15 mouse cellular contexts compared by ENCODE assay signal in the genomic region with DNA sequence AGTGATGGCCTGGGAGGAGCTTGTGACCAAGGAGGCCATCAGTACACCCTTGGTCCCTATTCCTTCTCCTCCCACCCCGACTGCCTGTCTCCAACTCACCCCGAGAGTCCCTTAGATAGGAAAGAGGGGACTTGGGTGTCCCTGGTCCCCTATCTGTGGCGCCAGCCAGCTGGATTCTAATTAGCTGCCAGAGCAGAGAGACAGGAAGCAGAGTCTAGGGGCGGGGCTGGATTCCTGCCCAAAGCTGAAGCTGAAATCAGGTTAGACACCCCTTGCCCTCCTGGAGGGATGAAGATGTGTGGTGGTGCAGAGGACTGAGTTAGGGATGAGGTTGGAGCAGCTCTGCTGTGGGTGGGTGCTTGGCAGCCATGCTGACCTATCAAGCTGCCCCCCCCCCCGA. TPM values are rescaled to one million over a fixed set of nuclear protein-coding genes. Genes with fewer than 3 reads are reported as not detected.
DNase-seq lines count a peak whose midpoint lies in the region; ATAC-seq and TF ChIP-seq lines count a peak whose summit lies in the region.
"Had no signal": no experiment of that assay in that cellular context is flagged by ENCODE, and none has a peak within 500 bp of the region (broad histone marks: within the 10 kb centered on the region; RNA-seq: fewer than 3 reads in every experiment).

No protein-coding gene starts in this region.

- H3K4me1 ChIP-seq in heart, embryonic 10.5 days: peaks cover 62% of the 10 kb centered on the region
- H3K4me1 ChIP-seq in limb, embryonic 15.5 days: peaks cover 18% of the 10 kb centered on the region

- no peak for DNase-seq in heart, embryonic 10.5 days (ENCODE audit: low spot score)
- no peak for DNase-seq in heart, adult 11 months
- no peak for DNase-seq in left cerebral cortex, adult 2 months (ENCODE audit: extremely low spot score in 1 of 2, low spot score in 2 of 2)
- DNase-seq in left cerebral cortex, postnatal 36 days (ENCODE audit: low spot score in 2 of 2): no peak
- peak; percentile 16 for DNase-seq in Muller cell, postnatal 12 days (ENCODE audit: inconsistent ontology term)
- DNase-seq in spleen, adult 18-20 months: no peak
- DNase-seq in ovary, adult 18-20 months (ENCODE audit: low spot score): no peak
- DNase-seq: embryo, embryonic 11 days had no signal

- 31% methylated on average over 5 of the region's 5 CpGs for WGBS in heart, embryonic 10.5 days
- WGBS in limb, embryonic 15.5 days: 38% methylated on average over 5 of the region's 5 CpGs

- H3K4me3 ChIP-seq in heart, embryonic 10.5 days: no peak overlapping the region
- no peak overlapping the region for H3K4me3 ChIP-seq in left cerebral cortex, adult 2 months
- no peak overlapping the region for H3K4me3 ChIP-seq in limb, embryonic 15.5 days
- H3K4me3 ChIP-seq: limb, embryonic 12.5 days; myocyte had no signal

- peak overlapping the region; percentile 67 for H3K27ac ChIP-seq in heart, embryonic 10.5 days
- peak overlapping the region; percentile 86 for H3K27ac ChIP-seq in left cerebral cortex, adult 2 months
- H3K27ac ChIP-seq in limb, embryonic 15.5 days: no peak overlapping the region
- H3K27ac ChIP-seq: limb, embryonic 12.5 days had no signal

- no peaks in the 10 kb centered on the region for H3K9me3 ChIP-seq in heart, embryonic 10.5 days
- H3K9me3 ChIP-seq in limb, embryonic 15.5 days: no peaks in the 10 kb centered on the region
- H3K9me3 ChIP-seq: limb, embryonic 12.5 days had no signal

- 0 out of 2 replicates have a peak, but pooled peaks have one; percentile 7 for ATAC-seq in limb, embryonic 15.5 days (ENCODE audit: insufficient number of reproducible peaks, low FRiP score, low TSS enrichment, low read depth)
- ATAC-seq: activated CD4-positive, CD25-positive, alpha-beta regulatory T cell, adult 4 months; forebrain, embryonic 14.5 days had no signal

- no peaks in the 10 kb centered on the region for H3K27me3 ChIP-seq in heart, embryonic 10.5 days (ENCODE audit: insufficient read depth, poor library complexity, severe bottlenecking)
- no peaks in the 10 kb centered on the region for H3K27me3 ChIP-seq in limb, embryonic 15.5 days
- H3K27me3 ChIP-seq: CH12.LX; limb, embryonic 12.5 days had no signal

- intact Hi-C loops in left cerebral cortex, adult 2 months (cut with DNase I): no loop called here
- intact Hi-C loops in left cerebral cortex, postnatal 36 days (cut with DNase I): no loop called here

- no peak overlapping the region for H3K4me2 ChIP-seq in limb, embryonic 15.5 days
- H3K4me2 ChIP-seq: limb, embryonic 12.5 days had no signal

- no peak for TF ChIP-seq CTCF in left cerebral cortex, adult 2 months (IDR thresholded peaks at IDR 0.05)

- no peak overlapping the region for H3K9ac ChIP-seq in limb, embryonic 15.5 days
- H3K9ac ChIP-seq: limb, embryonic 12.5 days had no signal

- peaks cover 20% of the 10 kb centered on the region for H3K36me3 ChIP-seq in heart, embryonic 10.5 days
- peaks cover 30% of the 10 kb centered on the region for H3K36me3 ChIP-seq in limb, embryonic 15.5 days

RNA-seq across cellular contexts. Expression of gene Adgrl1, which starts 15.0 kb away (rescaled TPM):
- 8.5 and 12.0 TPM in 2 replicates for polyA plus RNA-seq in heart, embryonic 10.5 days (2016; fragmentation: Nextera tagmentation; extraction: Ambion mirVana)
- 100 to 1,000 TPM; 397 to 418 TPM for total RNA-seq in left cerebral cortex, adult 2 months (2021)
- total RNA-seq in left cerebral cortex, postnatal 36 days (2021): 100 to 1,000 TPM; 422 to 433 TPM
- polyA plus RNA-seq in limb, embryonic 15.5 days (2015; fragmentation: Nextera tagmentation; extraction: Ambion mirVana): 17.2 and 23.5 TPM in 2 replicates

RNA-seq across cellular contexts. Expression of gene Gm10644, which starts 40.1 kb away (rescaled TPM):
- 0.41 and 0.86 TPM in 2 replicates for polyA plus RNA-seq in heart, embryonic 10.5 days (2016; fragmentation: Nextera tagmentation; extraction: Ambion mirVana)
- under 1 TPM; 0.44 to 0.63 TPM for total RNA-seq in left cerebral cortex, adult 2 months (2021)
- under 1 TPM; 0.25 to 0.54 TPM for total RNA-seq in left cerebral cortex, postnatal 36 days (2021)
- 0.35 and 0.37 TPM in 2 replicates for polyA plus RNA-seq in limb, embryonic 15.5 days (2015; fragmentation: Nextera tagmentation; extraction: Ambion mirVana)
- total RNA-seq: granulocyte monocyte progenitor cell, adult 5-6 weeks had no signal

RNA-seq across cellular contexts. Expression of gene Asf1b, which starts 40.4 kb away (rescaled TPM):
- polyA plus RNA-seq in heart, embryonic 10.5 days (2016; fragmentation: Nextera tagmentation; extraction: Ambion mirVana): 71.5 and 80.8 TPM in 2 replicates
- under 1 TPM; 0.35 to 0.66 TPM for total RNA-seq in left cerebral cortex, adult 2 months (2021)
- under 1 TPM; 0.39 to 0.48 TPM for total RNA-seq in left cerebral cortex, postnatal 36 days (2021)
- polyA plus RNA-seq in limb, embryonic 15.5 days (2015; fragmentation: Nextera tagmentation; extraction: Ambion mirVana): 55.8 and 62.5 TPM in 2 replicates

RNA-seq across cellular contexts. Expression of gene Prkaca, which starts 57.9 kb away (rescaled TPM):
- polyA plus RNA-seq in heart, embryonic 10.5 days (2016; fragmentation: Nextera tagmentation; extraction: Ambion mirVana): 157 and 160 TPM in 2 replicates
- total RNA-seq in left cerebral cortex, adult 2 months (2021): 100 to 1,000 TPM; 236 to 250 TPM
- total RNA-seq in left cerebral cortex, postnatal 36 days (2021): 100 to 1,000 TPM; 243 to 267 TPM
- polyA plus RNA-seq in limb, embryonic 15.5 days (2015; fragmentation: Nextera tagmentation; extraction: Ambion mirVana): 171 and 227 TPM in 2 replicates
